Mouse (Mus musculus) urinary bladder, postnatal 10 days (tissue): ENCODE data around the gene Psmc2.

Experiments
- DNase-seq: peaks from one replicate; pipeline ENCODE4 v3.0.0; 2022; ENCODE audit warnings: low spot score

Psmc2 gene

GRCm38 (mm10) chr5:21804837-21805236, 19.8 kb downstream of the Psmc2 start:
- DNase-seq, result no peak

GRCm38 (mm10) chr5:21810924-21811323, 25.8 kb downstream of the Psmc2 start:
- DNase-seq, result no peak

- DNase-seq, result no peak
Measured at GRCm38 (mm10) chr5:21813994-21814393, 28.9 kb downstream of the Psmc2 start.

GRCm38 (mm10) chr5:21826370-21826769, 41.3 kb downstream of the Psmc2 start:
- no peak for DNase-seq

DNA sequence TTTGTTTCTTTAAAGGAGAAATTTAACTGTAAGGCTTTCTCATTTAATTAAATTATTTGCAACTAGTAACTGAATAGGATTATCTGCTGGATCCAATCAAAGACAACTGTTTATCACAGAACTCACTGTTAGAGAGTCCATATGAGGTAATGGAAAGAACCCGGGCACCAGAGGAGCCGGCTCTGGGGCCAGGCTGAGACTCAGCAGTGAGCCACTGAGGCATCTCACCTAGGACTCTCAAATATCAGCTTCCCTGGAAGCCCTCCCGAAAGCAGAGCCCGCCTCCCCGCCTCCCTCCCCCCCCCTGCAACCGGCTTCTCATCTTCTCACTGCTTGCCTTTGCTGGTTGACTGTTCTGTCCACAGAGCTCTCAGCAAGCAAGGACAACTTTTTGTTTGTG, 42.6 kb downstream of the Psmc2 start:
- DNase-seq, result no peak

- no peak for DNase-seq
Measured at GRCm38 (mm10) chr5:21828855-21829254, 43.8 kb downstream of the Psmc2 start.

- DNase-seq, result no peak
Measured at GRCm38 (mm10) chr5:21831761-21832160, 46.7 kb downstream of the Psmc2 start.

DNA sequence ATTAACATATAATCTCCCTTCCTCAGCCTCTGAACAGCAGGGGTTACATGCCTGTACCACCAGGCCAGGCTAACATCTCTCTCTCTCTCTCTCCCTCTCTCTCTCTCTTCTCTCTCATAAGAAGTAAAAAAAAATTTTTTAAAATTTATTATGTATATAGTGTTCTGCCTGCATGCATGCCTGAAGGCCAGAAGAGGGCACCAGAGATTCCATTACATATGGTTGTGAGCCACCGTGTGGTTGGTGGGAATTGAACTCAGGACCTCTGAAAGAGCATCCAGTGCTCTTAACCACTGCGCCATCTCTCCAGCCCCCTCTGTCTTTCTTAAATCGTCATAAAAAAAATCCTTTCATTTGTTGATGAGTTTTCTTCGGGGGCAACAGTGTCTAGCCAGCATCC, 59.6 kb downstream of the Psmc2 start:
- no peak for DNase-seq

- no peak for DNase-seq
Measured at GRCm38 (mm10) chr5:21846616-21847290, 61.7 kb downstream of the Psmc2 start.

GRCm38 (mm10) chr5:21847438-21847837, 62.4 kb downstream of the Psmc2 start:
- no peak for DNase-seq

- DNase-seq, result no peak
Measured at GRCm38 (mm10) chr5:21851679-21852340, 66.7 kb downstream of the Psmc2 start.
